Mouse (Mus musculus) erythroblast, embryonic 14.5 days (primary cell): Measurements from ENCODE around the gene Acvr1.

Source experiments
- GATA1 ChIP-seq: IDR thresholded peaks from 2 replicates; pipeline ENCODE4 v1.6.1; 2012; ENCODE audit warnings: low read length, inconsistent platforms, mixed read lengths
- TAL1 ChIP-seq: IDR thresholded peaks from 3 replicates; pipeline ENCODE4 v1.6.1; 2012; ENCODE audit warnings: low read length, inconsistent platforms, mixed read lengths

GRCm38 (mm10) chr2:58513212-58513611, 53.7 kb downstream of the Acvr1 start:
- TF ChIP-seq GATA1 (no peak), TAL1 (no peak)
